Mouse (Mus musculus): ENCODE results near the gene Ppil4. TPM values are rescaled to one million over a fixed set of nuclear protein-coding genes. Genes with fewer than 3 reads are reported as not detected.

Ppil4 gene
- polyA plus RNA-seq, 1 experiment = 3.3 TPM

- peak overlapping the region; percentile 72 for H3K27ac ChIP-seq (ENCODE audit: insufficient read depth, low read depth, low read length)
- 56% methylated on average over 3 of the region's 3 CpGs for WGBS
- TF ChIP-seq POLR2A (IDR thresholded peaks at IDR 0.05; ENCODE audit: low read depth, low read length) (no peak), CTCF (IDR thresholded peaks at IDR 0.05; ENCODE audit: extremely low read depth, insufficient read length, insufficient replicate concordance, low read depth, low read length) (no peak)
These were observed 59.2 kb downstream of the Ppil4 start for GRCm38 (mm10) chr10:7851891-7852290.

GRCm38 (mm10) chr10:7860494-7860893 is 67.8 kb downstream of the Ppil4 start:
- H3K27me3 ChIP-seq (ENCODE audit: control insufficient read depth, insufficient read depth, low read length) = no peaks in the 10 kb centered on the region
- peaks cover 17% of the 10 kb centered on the region for H3K36me3 ChIP-seq (ENCODE audit: control insufficient read depth, insufficient read depth, low read length)
- H3K27ac ChIP-seq (ENCODE audit: insufficient read depth, low read depth, low read length) = no peak overlapping the region
- WGBS = 92% methylated on average over 7 of the region's 7 CpGs
- peaks cover 23% of the 10 kb centered on the region for H3K4me1 ChIP-seq (ENCODE audit: control insufficient read depth, insufficient read depth, insufficient read length, low read length)
- H3K4me3 ChIP-seq (ENCODE audit: low read depth, low read length) = no peak overlapping the region
- TF ChIP-seq POLR2A (IDR thresholded peaks at IDR 0.05; ENCODE audit: low read depth, low read length) (no peak), CTCF (IDR thresholded peaks at IDR 0.05; ENCODE audit: extremely low read depth, insufficient read length, insufficient replicate concordance, low read depth, low read length) (no peak)

More at GRCm38 (mm10) chr10:7851891-7852290, 59.2 kb downstream of the Ppil4 start:
- no peak overlapping the region for H3K4me3 ChIP-seq (ENCODE audit: low read depth, low read length)
- no peaks in the 10 kb centered on the region for H3K27me3 ChIP-seq (ENCODE audit: control insufficient read depth, insufficient read depth, low read length)
- peaks cover 12% of the 10 kb centered on the region for H3K36me3 ChIP-seq (ENCODE audit: control insufficient read depth, insufficient read depth, low read length)
- H3K4me1 ChIP-seq (ENCODE audit: control insufficient read depth, insufficient read depth, insufficient read length, low read length) = peaks cover 13% of the 10 kb centered on the region; the same call in 1 of the 2 replicates

GRCm38 (mm10) chr10:7861259-7861936 is 68.7 kb downstream of the Ppil4 start:
- H3K27me3 ChIP-seq (ENCODE audit: control insufficient read depth, insufficient read depth, low read length) = no peaks in the 10 kb centered on the region
- H3K4me1 ChIP-seq (ENCODE audit: control insufficient read depth, insufficient read depth, insufficient read length, low read length) = peaks cover 23% of the 10 kb centered on the region
- H3K4me3 ChIP-seq (ENCODE audit: low read depth, low read length) = no peak overlapping the region
- peak overlapping the region; percentile 93 for H3K27ac ChIP-seq (ENCODE audit: insufficient read depth, low read depth, low read length)
- H3K36me3 ChIP-seq (ENCODE audit: control insufficient read depth, insufficient read depth, low read length) = peaks cover 15% of the 10 kb centered on the region
- TF ChIP-seq POLR2A (IDR thresholded peaks at IDR 0.05; ENCODE audit: low read depth, low read length) (no peak), CTCF (IDR thresholded peaks at IDR 0.05; ENCODE audit: extremely low read depth, insufficient read length, insufficient replicate concordance, low read depth, low read length) (no peak)
- 39% methylated on average over 14 of the region's 14 CpGs for WGBS

- Histone ChIP-seq H3K27me3 (ENCODE audit: control insufficient read depth, insufficient read depth, low read length) (no peaks in the 10 kb centered on the region), H3K36me3 (ENCODE audit: control insufficient read depth, insufficient read depth, low read length) (peaks cover 22% of the 10 kb centered on the region), H3K27ac (ENCODE audit: insufficient read depth, low read depth, low read length) (peak overlapping the region; percentile 93), H3K4me3 (ENCODE audit: low read depth, low read length) (peak overlapping the region; percentile 46), H3K4me1 (ENCODE audit: control insufficient read depth, insufficient read depth, insufficient read length, low read length) (peaks cover 23% of the 10 kb centered on the region)
- TF ChIP-seq CTCF (IDR thresholded peaks at IDR 0.05; ENCODE audit: extremely low read depth, insufficient read length, insufficient replicate concordance, low read depth, low read length) = no peak
- TF ChIP-seq POLR2A (IDR thresholded peaks at IDR 0.05; ENCODE audit: low read depth, low read length) = no peak
- WGBS = 74% methylated on average over 25 of the region's 25 CpGs
These were observed 69.4 kb downstream of the Ppil4 start for GRCm38 (mm10) chr10:7861937-7862657.

- H3K27ac ChIP-seq (ENCODE audit: insufficient read depth, low read depth, low read length) = no peak overlapping the region
- 94% methylated on average over 6 of the region's 6 CpGs for WGBS
These were observed 70.7 kb downstream of the Ppil4 start for GRCm38 (mm10) chr10:7863411-7863810.

GRCm38 (mm10) chr10:7864184-7864583 is 71.5 kb downstream of the Ppil4 start:
- TF ChIP-seq POLR2A (IDR thresholded peaks at IDR 0.05; ENCODE audit: low read depth, low read length) (no peak), CTCF (IDR thresholded peaks at IDR 0.05; ENCODE audit: extremely low read depth, insufficient read length, insufficient replicate concordance, low read depth, low read length) (no peak)
- no peaks in the 10 kb centered on the region for H3K27me3 ChIP-seq (ENCODE audit: control insufficient read depth, insufficient read depth, low read length)
- H3K4me3 ChIP-seq (ENCODE audit: low read depth, low read length) = no peak overlapping the region; the same call in 1 of the 2 replicates
- peaks cover 37% of the 10 kb centered on the region for H3K36me3 ChIP-seq (ENCODE audit: control insufficient read depth, insufficient read depth, low read length)
- peak overlapping the region; percentile 35; the same call in 1 of the 2 replicates for H3K27ac ChIP-seq (ENCODE audit: insufficient read depth, low read depth, low read length)
- H3K4me1 ChIP-seq (ENCODE audit: control insufficient read depth, insufficient read depth, insufficient read length, low read length) = peaks cover 23% of the 10 kb centered on the region
- 35% methylated on average over 6 of the region's 6 CpGs for WGBS

More at GRCm38 (mm10) chr10:7863411-7863810, 70.7 kb downstream of the Ppil4 start:
- TF ChIP-seq POLR2A (IDR thresholded peaks at IDR 0.05; ENCODE audit: low read depth, low read length) = no peak
- TF ChIP-seq CTCF (IDR thresholded peaks at IDR 0.05; ENCODE audit: extremely low read depth, insufficient read length, insufficient replicate concordance, low read depth, low read length) = no peak
- Histone ChIP-seq H3K4me3 (ENCODE audit: low read depth, low read length) (no peak overlapping the region), H3K36me3 (ENCODE audit: control insufficient read depth, insufficient read depth, low read length) (peaks cover 32% of the 10 kb centered on the region), H3K4me1 (ENCODE audit: control insufficient read depth, insufficient read depth, insufficient read length, low read length) (peaks cover 23% of the 10 kb centered on the region), H3K27me3 (ENCODE audit: control insufficient read depth, insufficient read depth, low read length) (no peaks in the 10 kb centered on the region)

GRCm38 (mm10) chr10:7864806-7865205 is 72.1 kb downstream of the Ppil4 start:
- H3K27ac ChIP-seq (ENCODE audit: insufficient read depth, low read depth, low read length) = no peak overlapping the region
- peaks cover 23% of the 10 kb centered on the region for H3K4me1 ChIP-seq (ENCODE audit: control insufficient read depth, insufficient read depth, insufficient read length, low read length)
- WGBS = 61% methylated on average over 3 of the region's 3 CpGs
- H3K4me3 ChIP-seq (ENCODE audit: low read depth, low read length) = no peak overlapping the region
- no peak for TF ChIP-seq CTCF (IDR thresholded peaks at IDR 0.05; ENCODE audit: extremely low read depth, insufficient read length, insufficient replicate concordance, low read depth, low read length)
- TF ChIP-seq POLR2A (IDR thresholded peaks at IDR 0.05; ENCODE audit: low read depth, low read length) = no peak
- peaks cover 40% of the 10 kb centered on the region for H3K36me3 ChIP-seq (ENCODE audit: control insufficient read depth, insufficient read depth, low read length)
- no peaks in the 10 kb centered on the region for H3K27me3 ChIP-seq (ENCODE audit: control insufficient read depth, insufficient read depth, low read length)
